Mouse (Mus musculus) adrenal gland, adult 10 weeks (tissue): ENCODE data around the gene Gpd1. TPM values are rescaled to one million over a fixed set of nuclear protein-coding genes. Genes with fewer than 3 reads are reported as not detected.

Source experiments
- polyA plus RNA-seq: library from polyadenylated mRNA; stranded (reverse); fragments of 350-450 nt; fragmentation: Illumina TruSeq; extraction: RNeasy Lipid Tissue Mini Kit (QIAGEN cat#74804); gene quantifications from one replicate; pipeline ENCODE4 v1.2.3, GENCODE M21; 2014; ENCODE audit warnings: low read depth, low replicate concordance

Gene Gpd1
- polyA plus RNA-seq = 18.1 TPM

GRCm38 (mm10) chr15:99717386-99718334 is at the start of gene Gpd1:
TSS of gene Gpd1 (plus strand) at chr15:99717515.

GRCm38 (mm10) chr15:99670154-99670821 is 47.0 kb upstream of the Gpd1 start, which contains the start of gene Asic1:
TSS of gene Asic1 (plus strand) at chr15:99670368.

GRCm38 (mm10) chr15:99701999-99702900 is 15.1 kb upstream of the Gpd1 start, which contains the start of gene Smarcd1:
TSS of gene Smarcd1 (plus strand) at chr15:99702129.

GRCm38 (mm10) chr15:99705440-99706048 is 11.8 kb upstream of the Gpd1 start, which contains the start of gene Gm17349:
TSS of gene Gm17349 (minus strand) at chr15:99705490.

GRCm38 (mm10) chr15:99725341-99726155 is 8.2 kb downstream of the Gpd1 start, which contains the start of gene Cox14:
TSS of gene Cox14 (plus strand) at chr15:99725618.

GRCm38 (mm10) chr15:99772881-99772924 is 55.4 kb downstream of the Gpd1 start, which contains the start of gene Cers5:
TSS of gene Cers5 (minus strand) at chr15:99772885.

Other genes with a start within 250 kb of the Gpd1 start
- 0.99 TPM for gene Bcdin3d, start 242.8 kb upstream of the Gpd1 start, polyA plus RNA-seq
- 2.4 TPM for gene Faim2, start 189.3 kb upstream of the Gpd1 start, polyA plus RNA-seq
- not detected for gene Aqp2, start 138.5 kb upstream of the Gpd1 start, polyA plus RNA-seq
- not detected for gene Aqp5, start 126.7 kb upstream of the Gpd1 start, polyA plus RNA-seq
- gene Aqp6, start 116.1 kb upstream of the Gpd1 start, polyA plus RNA-seq = not detected
- gene Racgap1, start 65.9 kb upstream of the Gpd1 start, polyA plus RNA-seq = 6.4 TPM
- gene Asic1, start 47.1 kb upstream of the Gpd1 start, polyA plus RNA-seq = 0.29 TPM
- 10.0 TPM for gene Smarcd1, start 15.4 kb upstream of the Gpd1 start, polyA plus RNA-seq
- gene Gm17349, start 12.0 kb upstream of the Gpd1 start, polyA plus RNA-seq = not detected
- 50.7 TPM for gene Cox14, start 8.1 kb downstream of the Gpd1 start, polyA plus RNA-seq
- gene Cers5, start 55.4 kb downstream of the Gpd1 start, polyA plus RNA-seq = 77.7 TPM
- gene Lima1, start 157.9 kb downstream of the Gpd1 start, polyA plus RNA-seq = 33.5 TPM
- 0.06 TPM for gene Fam186a, start 249.5 kb downstream of the Gpd1 start, polyA plus RNA-seq